Mouse (Mus musculus) erythroblast, embryonic 14.5 days (primary cell): ENCODE data around the gene 6030468B19Rik.

Experiments used
- GATA1 ChIP-seq: IDR thresholded peaks from 2 replicates; pipeline ENCODE4 v1.6.1; 2012; ENCODE audit warnings: low read length, inconsistent platforms, mixed read lengths
- TAL1 ChIP-seq: IDR thresholded peaks from 3 replicates; pipeline ENCODE4 v1.6.1; 2012; ENCODE audit warnings: low read length, inconsistent platforms, mixed read lengths

- TF ChIP-seq GATA1: peak; percentile 88
- peak; percentile 75 for TF ChIP-seq TAL1
These were observed 16.8 kb upstream of the 6030468B19Rik start for GRCm38 (mm10) chr11:117780582-117781111.
